Mouse (Mus musculus): Measurements from ENCODE around the gene Hist1h2bm. TPM values are rescaled to one million over a fixed set of nuclear protein-coding genes. Genes with fewer than 3 reads are reported as not detected.

Hist1h2bm gene
- polyA plus RNA-seq, 1 experiment from 2014 or later: 0.50 TPM

Small RNAs within 50 kb of the gene (microRNA-seq; reads per million reads assigned to microRNA genes)
- gene Gm44357 (not detected), gene Gm44367 (not detected), gene Gm44454 (not detected)

Other genes starting within 250 kb of the Hist1h2bm start
- 10.8 and 11.3 TPM in 2 replicates for gene Zkscan4, start 243.1 kb upstream of the Hist1h2bm start, polyA plus RNA-seq (2015; fragmentation: Nextera tagmentation; extraction: Ambion mirVana)
- not detected in 2 replicates for gene Gm10065, start 242.6 kb upstream of the Hist1h2bm start, polyA plus RNA-seq (2015; fragmentation: Nextera tagmentation; extraction: Ambion mirVana)
- gene AK157302, start 226.8 kb upstream of the Hist1h2bm start, polyA plus RNA-seq (2015; fragmentation: Nextera tagmentation; extraction: Ambion mirVana): 0.64 and 2.0 TPM in 2 replicates
- gene Gm11273, start 220.6 kb upstream of the Hist1h2bm start, polyA plus RNA-seq (2015; fragmentation: Nextera tagmentation; extraction: Ambion mirVana): 6.5 and 23.7 TPM in 2 replicates
- gene Zkscan8, start 190.9 kb upstream of the Hist1h2bm start, polyA plus RNA-seq (2015; fragmentation: Nextera tagmentation; extraction: Ambion mirVana): 4.3 and 4.4 TPM in 2 replicates
- 0.11 and 0.13 TPM in 2 replicates for gene Olfr1366, start 179.2 kb upstream of the Hist1h2bm start, polyA plus RNA-seq (2015; fragmentation: Nextera tagmentation; extraction: Ambion mirVana)
- gene Olfr1535, start 162.2 kb upstream of the Hist1h2bm start, polyA plus RNA-seq (2015; fragmentation: Nextera tagmentation; extraction: Ambion mirVana): 0.05 and 0.09 TPM in 2 replicates
- gene Olfr1364, start 140.3 kb upstream of the Hist1h2bm start, polyA plus RNA-seq (2015; fragmentation: Nextera tagmentation; extraction: Ambion mirVana): not detected in 2 replicates
- gene Olfr1362, start 108.0 kb upstream of the Hist1h2bm start, polyA plus RNA-seq (2015; fragmentation: Nextera tagmentation; extraction: Ambion mirVana): not detected in 2 replicates
- gene Olfr11, start 79.5 kb upstream of the Hist1h2bm start, polyA plus RNA-seq (2015; fragmentation: Nextera tagmentation; extraction: Ambion mirVana): 0.05 TPM in 1 of 2 replicates, not detected in the other
- not detected in 2 replicates for gene Olfr1361, start 58.7 kb upstream of the Hist1h2bm start, polyA plus RNA-seq (2015; fragmentation: Nextera tagmentation; extraction: Ambion mirVana)
- not detected in 2 replicates for gene Olfr1360, start 44.6 kb upstream of the Hist1h2bm start, polyA plus RNA-seq (2015; fragmentation: Nextera tagmentation; extraction: Ambion mirVana)
- gene Olfr1359, start 23.9 kb upstream of the Hist1h2bm start, polyA plus RNA-seq (2015; fragmentation: Nextera tagmentation; extraction: Ambion mirVana): not detected in 2 replicates
- not detected in 2 replicates for gene Hist1h2bl, start 5.9 kb upstream of the Hist1h2bm start, polyA plus RNA-seq (2015; fragmentation: Nextera tagmentation; extraction: Ambion mirVana)
- 5.1 and 6.5 TPM in 2 replicates for gene Hist1h2ai, start 5.6 kb upstream of the Hist1h2bm start, polyA plus RNA-seq (2015; fragmentation: Nextera tagmentation; extraction: Ambion mirVana)
- 0.98 TPM in 1 of 2 replicates, not detected in the other for gene Hist1h3h, start 4.4 kb upstream of the Hist1h2bm start, polyA plus RNA-seq (2015; fragmentation: Nextera tagmentation; extraction: Ambion mirVana)
- 0.35 and 0.55 TPM in 2 replicates for gene Hist1h4j, start 13.0 kb downstream of the Hist1h2bm start, polyA plus RNA-seq (2015; fragmentation: Nextera tagmentation; extraction: Ambion mirVana)
- gene Hist1h4k, start 28.5 kb downstream of the Hist1h2bm start, polyA plus RNA-seq (2015; fragmentation: Nextera tagmentation; extraction: Ambion mirVana): not detected in 2 replicates
- 3.3 and 4.8 TPM in 2 replicates for gene Hist1h2ak, start 31.8 kb downstream of the Hist1h2bm start, polyA plus RNA-seq (2015; fragmentation: Nextera tagmentation; extraction: Ambion mirVana)
- gene Hist1h2bn, start 32.1 kb downstream of the Hist1h2bm start, polyA plus RNA-seq (2015; fragmentation: Nextera tagmentation; extraction: Ambion mirVana): not detected in 2 replicates
- gene Hist1h1b, start 58.6 kb downstream of the Hist1h2bm start, polyA plus RNA-seq (2015; fragmentation: Nextera tagmentation; extraction: Ambion mirVana): 2.7 and 3.1 TPM in 2 replicates
- 19.4 and 19.7 TPM in 2 replicates for gene Hist1h3i, start 61.3 kb downstream of the Hist1h2bm start, polyA plus RNA-seq (2015; fragmentation: Nextera tagmentation; extraction: Ambion mirVana)
- 1.2 TPM in 1 of 2 replicates, not detected in the other for gene Hist1h2an, start 65.2 kb downstream of the Hist1h2bm start, polyA plus RNA-seq (2015; fragmentation: Nextera tagmentation; extraction: Ambion mirVana)
- not detected in 2 replicates for gene Hist1h2bp, start 65.4 kb downstream of the Hist1h2bm start, polyA plus RNA-seq (2015; fragmentation: Nextera tagmentation; extraction: Ambion mirVana)
- 4.0 and 4.4 TPM in 2 replicates for gene Hist1h2bq, start 88.2 kb downstream of the Hist1h2bm start, polyA plus RNA-seq (2015; fragmentation: Nextera tagmentation; extraction: Ambion mirVana)
- not detected in 2 replicates for gene Hist1h2ao, start 88.4 kb downstream of the Hist1h2bm start, polyA plus RNA-seq (2015; fragmentation: Nextera tagmentation; extraction: Ambion mirVana)
- gene Hist1h4m, start 89.7 kb downstream of the Hist1h2bm start, polyA plus RNA-seq (2015; fragmentation: Nextera tagmentation; extraction: Ambion mirVana): not detected in 2 replicates
- gene Hist1h4n, start 110.2 kb downstream of the Hist1h2bm start, polyA plus RNA-seq (2015; fragmentation: Nextera tagmentation; extraction: Ambion mirVana): 2.9 and 4.2 TPM in 2 replicates
- gene Hist1h2ap, start 111.5 kb downstream of the Hist1h2bm start, polyA plus RNA-seq (2015; fragmentation: Nextera tagmentation; extraction: Ambion mirVana): 530 and 568 TPM in 2 replicates
- gene Hist1h2br, start 111.7 kb downstream of the Hist1h2bm start, polyA plus RNA-seq (2015; fragmentation: Nextera tagmentation; extraction: Ambion mirVana): 3.8 and 4.2 TPM in 2 replicates
- 10.6 and 12.4 TPM in 2 replicates for gene Zfp184, start 223.1 kb downstream of the Hist1h2bm start, polyA plus RNA-seq (2015; fragmentation: Nextera tagmentation; extraction: Ambion mirVana)

All from hindbrain, embryonic 16.5 days (tissue).